Mouse (Mus musculus): ENCODE results near the gene Olfr1212. TPM values are rescaled to one million over a fixed set of nuclear protein-coding genes. Genes with fewer than 3 reads are reported as not detected.

Gene Olfr1212
- not detected in 2 replicates for polyA plus RNA-seq (2012; rRNA removed)

- H3K36me3 ChIP-seq (ENCODE audit: control insufficient read depth, insufficient read depth, low read length), result no peaks in the 10 kb centered on the region
- H3K4me1 ChIP-seq (ENCODE audit: control insufficient read depth, insufficient read depth, insufficient read length, low read length), result no peaks in the 10 kb centered on the region
- H3K27me3 ChIP-seq (ENCODE audit: control insufficient read depth, insufficient read depth, low read length), result no peaks in the 10 kb centered on the region
- no peak within 1 kb of the TSS for H3K27ac ChIP-seq (ENCODE audit: insufficient read depth, low read depth, low read length)
- no peak within 1 kb of the TSS for H3K4me3 ChIP-seq (ENCODE audit: low read depth, low read length)
- TF ChIP-seq POLR2A (IDR thresholded peaks at IDR 0.05; ENCODE audit: low read depth, low read length), result no peak
- TF ChIP-seq CTCF (IDR thresholded peaks at IDR 0.05; ENCODE audit: extremely low read depth, insufficient read length, insufficient replicate concordance, low read depth, low read length), result no peak
Measured at GRCm38 (mm10) chr2:88953669-88954068, at the start of gene Olfr1212. Gene Olfr1212 (plus strand): TSS chr2:88953969.

- no peak for TF ChIP-seq CTCF (IDR thresholded peaks at IDR 0.05; ENCODE audit: extremely low read depth, insufficient read length, insufficient replicate concordance, low read depth, low read length)
- TF ChIP-seq POLR2A (IDR thresholded peaks at IDR 0.05; ENCODE audit: low read depth, low read length), result no peak
- 90% methylated on average over 3 of the region's 3 CpGs for WGBS
- Histone ChIP-seq H3K27ac (ENCODE audit: insufficient read depth, low read depth, low read length) (no peak within 1 kb of the TSS), H3K27me3 (ENCODE audit: control insufficient read depth, insufficient read depth, low read length) (no peaks in the 10 kb centered on the region), H3K4me1 (ENCODE audit: control insufficient read depth, insufficient read depth, insufficient read length, low read length) (no peaks in the 10 kb centered on the region), H3K36me3 (ENCODE audit: control insufficient read depth, insufficient read depth, low read length) (no peaks in the 10 kb centered on the region), H3K4me3 (ENCODE audit: low read depth, low read length) (no peak within 1 kb of the TSS)
Measured at GRCm38 (mm10) chr2:88915057-88915456, 38.7 kb upstream of the Olfr1212 start, which contains the start of gene Olfr1209. Gene Olfr1209 (minus strand): TSS chr2:88915157.

DNA sequence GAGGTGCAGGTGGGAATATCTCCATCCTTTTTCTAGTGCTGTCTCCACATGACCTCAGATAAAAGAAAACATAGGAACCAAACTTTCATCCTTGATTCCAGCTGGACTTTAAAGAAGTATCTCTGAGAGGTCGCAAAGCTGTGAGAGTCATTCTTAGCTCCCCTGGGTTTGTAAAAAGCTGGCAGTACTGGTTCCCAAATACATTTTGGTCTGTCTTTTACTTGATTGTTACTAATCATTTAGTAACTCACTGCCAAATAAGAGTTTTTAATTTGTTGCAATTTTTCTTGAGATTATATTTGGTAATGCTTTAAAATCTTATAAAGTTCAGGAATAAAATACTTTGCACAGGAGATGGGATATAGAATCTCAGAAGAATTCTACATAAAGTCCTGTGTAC is 15.8 kb upstream of the Olfr1212 start, which contains the start of gene Olfr1211:
TSS of gene Olfr1211 (minus strand) at position 101 of the 400 bp plus-strand sequence.
- no peak for TF ChIP-seq CTCF (IDR thresholded peaks at IDR 0.05; ENCODE audit: extremely low read depth, insufficient read length, insufficient replicate concordance, low read depth, low read length)
- TF ChIP-seq POLR2A (IDR thresholded peaks at IDR 0.05; ENCODE audit: low read depth, low read length), result no peak
- H3K4me1 ChIP-seq (ENCODE audit: control insufficient read depth, insufficient read depth, insufficient read length, low read length), result no peaks in the 10 kb centered on the region
- H3K36me3 ChIP-seq (ENCODE audit: control insufficient read depth, insufficient read depth, low read length), result no peaks in the 10 kb centered on the region
- no peaks in the 10 kb centered on the region for H3K27me3 ChIP-seq (ENCODE audit: control insufficient read depth, insufficient read depth, low read length)
- H3K4me3 ChIP-seq (ENCODE audit: low read depth, low read length), result no peak within 1 kb of the TSS
- no peak within 1 kb of the TSS for H3K27ac ChIP-seq (ENCODE audit: insufficient read depth, low read depth, low read length)
- WGBS, result 86% methylated on average over 1 of the region's 1 CpGs

DNA sequence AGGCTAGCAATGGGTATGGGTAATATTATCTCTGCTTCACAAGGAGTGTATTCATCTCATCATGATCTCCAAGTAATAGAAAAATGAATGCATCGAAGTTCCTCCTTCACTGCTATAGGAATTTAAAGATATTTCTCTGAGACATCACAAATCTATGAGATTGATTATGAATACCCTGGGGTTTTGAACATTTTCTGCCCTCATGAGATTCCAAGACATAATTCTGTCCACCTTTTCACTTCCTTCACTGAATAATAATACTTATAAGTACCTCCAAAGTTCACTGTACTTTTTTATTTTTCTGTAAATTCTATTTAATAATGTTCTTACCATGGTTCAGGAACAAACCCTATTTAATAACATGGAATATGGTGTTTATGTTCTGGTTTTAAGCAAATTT is 26.4 kb downstream of the Olfr1212 start, which contains the start of gene Gm13762:
TSS of gene Gm13762 (minus strand) at position 101 of the 400 bp plus-strand sequence.
- TF ChIP-seq POLR2A (IDR thresholded peaks at IDR 0.05; ENCODE audit: low read depth, low read length) (no peak), CTCF (IDR thresholded peaks at IDR 0.05; ENCODE audit: extremely low read depth, insufficient read length, insufficient replicate concordance, low read depth, low read length) (no peak)
- H3K4me1 ChIP-seq (ENCODE audit: control insufficient read depth, insufficient read depth, insufficient read length, low read length), result no peaks in the 10 kb centered on the region
- H3K27me3 ChIP-seq (ENCODE audit: control insufficient read depth, insufficient read depth, low read length), result no peaks in the 10 kb centered on the region
- no peaks in the 10 kb centered on the region for H3K36me3 ChIP-seq (ENCODE audit: control insufficient read depth, insufficient read depth, low read length)
- H3K4me3 ChIP-seq (ENCODE audit: low read depth, low read length), result no peak within 1 kb of the TSS
- no peak within 1 kb of the TSS for H3K27ac ChIP-seq (ENCODE audit: insufficient read depth, low read depth, low read length)
- whole genome bisulfite sequencing, result 83% methylated on average over 1 of the region's 1 CpGs

GRCm38 (mm10) chr2:88992553-88992952 is 38.8 kb downstream of the Olfr1212 start, which contains the start of gene Olfr1214:
Gene Olfr1214 (minus strand): TSS chr2:88992653.
- Histone ChIP-seq H3K27ac (ENCODE audit: insufficient read depth, low read depth, low read length) (no peak within 1 kb of the TSS), H3K4me1 (ENCODE audit: control insufficient read depth, insufficient read depth, insufficient read length, low read length) (no peaks in the 10 kb centered on the region), H3K36me3 (ENCODE audit: control insufficient read depth, insufficient read depth, low read length) (no peaks in the 10 kb centered on the region), H3K4me3 (ENCODE audit: low read depth, low read length) (no peak within 1 kb of the TSS), H3K27me3 (ENCODE audit: control insufficient read depth, insufficient read depth, low read length) (no peaks in the 10 kb centered on the region)
- TF ChIP-seq CTCF (IDR thresholded peaks at IDR 0.05; ENCODE audit: extremely low read depth, insufficient read length, insufficient replicate concordance, low read depth, low read length) (no peak), POLR2A (IDR thresholded peaks at IDR 0.05; ENCODE audit: low read depth, low read length) (no peak)
- 88% methylated on average over 1 of the region's 1 CpGs for WGBS

- H3K4me1 ChIP-seq (ENCODE audit: control insufficient read depth, insufficient read depth, insufficient read length, low read length), result no peaks in the 10 kb centered on the region
- no peaks in the 10 kb centered on the region for H3K27me3 ChIP-seq (ENCODE audit: control insufficient read depth, insufficient read depth, low read length)
- no peak within 1 kb of the TSS for H3K4me3 ChIP-seq (ENCODE audit: low read depth, low read length)
- no peak within 1 kb of the TSS for H3K27ac ChIP-seq (ENCODE audit: insufficient read depth, low read depth, low read length)
- no peaks in the 10 kb centered on the region for H3K36me3 ChIP-seq (ENCODE audit: control insufficient read depth, insufficient read depth, low read length)
- 46% methylated on average over 2 of the region's 2 CpGs for WGBS
- TF ChIP-seq CTCF (IDR thresholded peaks at IDR 0.05; ENCODE audit: extremely low read depth, insufficient read length, insufficient replicate concordance, low read depth, low read length) (no peak), POLR2A (IDR thresholded peaks at IDR 0.05; ENCODE audit: low read depth, low read length) (no peak)
Measured at GRCm38 (mm10) chr2:89006873-89007272, 53.1 kb downstream of the Olfr1212 start, which contains the start of gene Olfr1215. Gene Olfr1215 (minus strand): TSS chr2:89006973.

Other genes starting within 250 kb of the Olfr1212 start
- not detected in 2 replicates for gene Olfr1196, start 249.4 kb upstream of the Olfr1212 start, polyA plus RNA-seq (2012; rRNA removed)
- gene Olfr1197, start 221.6 kb upstream of the Olfr1212 start, polyA plus RNA-seq (2012; rRNA removed), result not detected in 2 replicates
- gene Olfr1198, start 202.6 kb upstream of the Olfr1212 start, polyA plus RNA-seq (2012; rRNA removed), result not detected in 2 replicates
- gene Olfr1199, start 193.5 kb upstream of the Olfr1212 start, polyA plus RNA-seq (2012; rRNA removed), result not detected in 2 replicates
- gene Olfr1200, start 183.5 kb upstream of the Olfr1212 start, polyA plus RNA-seq (2012; rRNA removed), result not detected in 2 replicates
- gene Olfr1201, start 160.9 kb upstream of the Olfr1212 start, polyA plus RNA-seq (2012; rRNA removed), result not detected in 2 replicates
- not detected in 2 replicates for gene Olfr1202, start 139.5 kb upstream of the Olfr1212 start, polyA plus RNA-seq (2012; rRNA removed)
- not detected in 2 replicates for gene Olfr1205, start 124.2 kb upstream of the Olfr1212 start, polyA plus RNA-seq (2012; rRNA removed)
- gene Olfr1204, start 104.7 kb upstream of the Olfr1212 start, polyA plus RNA-seq (2012; rRNA removed), result not detected in 2 replicates
- not detected in 2 replicates for gene Olfr1206, start 90.7 kb upstream of the Olfr1212 start, polyA plus RNA-seq (2012; rRNA removed)
- not detected in 2 replicates for gene Olfr1208, start 51.7 kb upstream of the Olfr1212 start, polyA plus RNA-seq (2012; rRNA removed)
- not detected in 2 replicates for gene Olfr1209, start 38.8 kb upstream of the Olfr1212 start, polyA plus RNA-seq (2012; rRNA removed)
- gene Olfr1211, start 15.9 kb upstream of the Olfr1212 start, polyA plus RNA-seq (2012; rRNA removed), result not detected in 2 replicates
- gene Gm13762, start 26.3 kb downstream of the Olfr1212 start, polyA plus RNA-seq (2012; rRNA removed), result not detected in 2 replicates
- not detected in 2 replicates for gene Olfr1214, start 38.7 kb downstream of the Olfr1212 start, polyA plus RNA-seq (2012; rRNA removed)
- gene Olfr1215, start 53.0 kb downstream of the Olfr1212 start, polyA plus RNA-seq (2012; rRNA removed), result not detected in 2 replicates
- gene Olfr1216, start 64.4 kb downstream of the Olfr1212 start, polyA plus RNA-seq (2012; rRNA removed), result not detected in 2 replicates
- gene Olfr1217, start 78.1 kb downstream of the Olfr1212 start, polyA plus RNA-seq (2012; rRNA removed), result not detected in 2 replicates
- gene Olfr1218, start 107.2 kb downstream of the Olfr1212 start, polyA plus RNA-seq (2012; rRNA removed), result not detected in 2 replicates
- gene Olfr1219, start 129.5 kb downstream of the Olfr1212 start, polyA plus RNA-seq (2012; rRNA removed), result not detected in 2 replicates
- not detected in 2 replicates for gene Olfr1220, start 152.9 kb downstream of the Olfr1212 start, polyA plus RNA-seq (2012; rRNA removed)
- not detected in 2 replicates for gene Olfr1221, start 163.3 kb downstream of the Olfr1212 start, polyA plus RNA-seq (2012; rRNA removed)
- gene Olfr1222, start 179.1 kb downstream of the Olfr1212 start, polyA plus RNA-seq (2012; rRNA removed), result not detected in 2 replicates
- gene Olfr1223, start 197.6 kb downstream of the Olfr1212 start, polyA plus RNA-seq (2012; rRNA removed), result not detected in 2 replicates
- not detected in 2 replicates for gene Olfr1224-ps1, start 210.1 kb downstream of the Olfr1212 start, polyA plus RNA-seq (2012; rRNA removed)
- not detected in 2 replicates for gene Olfr1225, start 220.7 kb downstream of the Olfr1212 start, polyA plus RNA-seq (2012; rRNA removed)
- not detected in 2 replicates for gene Olfr1226, start 246.1 kb downstream of the Olfr1212 start, polyA plus RNA-seq (2012; rRNA removed)